Mouse (Mus musculus): Measurements from ENCODE around the gene Gm4969.

GRCm38 (mm10) chr7:19076586-19076991 is 41.6 kb downstream of the Gm4969 start:
- TF ChIP-seq CTCF (IDR thresholded peaks at IDR 0.05; ENCODE audit: control insufficient read depth, insufficient read depth, insufficient read length) (no peak), CEBPB (IDR thresholded peaks at IDR 0.05; ENCODE audit: low read depth) (no peak), USF1 (IDR thresholded peaks at IDR 0.05; ENCODE audit: low read depth) (no peak), MYOD1 (IDR thresholded peaks at IDR 0.05; ENCODE audit: control insufficient read depth, insufficient read length, low read depth) (no peak), MAX (IDR thresholded peaks at IDR 0.05) (no peak)

Data from C2C12 (cell line).